Mouse (Mus musculus) erythroblast, embryonic 14.5 days (primary cell): Measurements from ENCODE around the gene Fbrs.

Source experiments
- GATA1 ChIP-seq: IDR thresholded peaks from 2 replicates; pipeline ENCODE4 v1.6.1; 2012; ENCODE audit warnings: low read length, inconsistent platforms, mixed read lengths
- TAL1 ChIP-seq: IDR thresholded peaks from 3 replicates; pipeline ENCODE4 v1.6.1; 2012; ENCODE audit warnings: low read length, inconsistent platforms, mixed read lengths

- no peak for TF ChIP-seq TAL1
- no peak for TF ChIP-seq GATA1
These were observed 24.1 kb upstream of the Fbrs start for GRCm38 (mm10) chr7:127454905-127455304.
